Mouse (Mus musculus) lung, postnatal 10 days (tissue): ENCODE data around the gene Btn1a1.

Experiments
- DNase-seq: peaks from one replicate; pipeline ENCODE4 v3.0.0; 2021

Btn1a1 gene

GRCm38 (mm10) chr13:23465600-23466109 is at the start of gene Btn1a1:
Gene Btn1a1, minus strand, starts transcription at chr13:23465901.
- no peak for DNase-seq

- DNase-seq = no peak
Measured at GRCm38 (mm10) chr13:23515281-23515680, 49.6 kb upstream of the Btn1a1 start.

DNA sequence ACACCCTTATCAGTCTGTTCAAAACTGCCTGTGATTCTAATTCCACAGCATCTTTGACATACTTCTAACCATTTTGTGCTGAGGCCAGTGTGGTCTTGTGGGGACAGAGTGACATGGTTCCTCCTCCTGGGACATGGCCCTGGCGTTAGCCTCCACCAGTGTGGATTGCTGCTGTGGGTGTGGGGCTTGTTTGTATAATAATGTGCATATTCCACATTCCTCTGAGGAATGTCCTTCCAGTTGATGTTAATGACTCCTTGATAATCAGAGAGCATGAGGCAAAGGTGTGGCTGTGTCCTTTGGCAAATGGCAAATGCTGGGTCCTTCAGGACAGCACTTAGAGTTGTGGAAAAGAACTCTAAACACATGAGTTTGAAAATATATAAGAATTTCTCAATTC is 47.8 kb upstream of the Btn1a1 start:
- DNase-seq = no peak

DNA sequence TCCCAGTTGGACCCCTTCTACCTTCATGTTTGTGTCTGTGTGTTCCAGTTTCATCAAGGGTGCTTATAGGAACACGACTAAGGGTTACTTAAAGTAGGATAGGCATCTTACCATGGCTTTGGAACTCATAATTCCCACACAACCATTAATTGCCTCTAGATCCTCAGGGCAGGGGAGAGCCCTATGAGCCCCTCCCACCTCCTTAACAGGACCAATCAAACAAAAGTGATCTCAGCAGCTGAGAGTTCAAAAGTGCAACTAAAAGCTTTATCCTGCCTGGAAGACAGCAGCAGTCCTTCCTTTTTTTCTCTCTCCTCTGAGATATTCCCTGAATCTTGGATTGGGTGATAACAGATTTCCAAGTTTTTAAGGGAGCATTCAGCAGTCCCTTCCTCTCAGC is 44.4 kb upstream of the Btn1a1 start:
- DNase-seq = no peak

DNA sequence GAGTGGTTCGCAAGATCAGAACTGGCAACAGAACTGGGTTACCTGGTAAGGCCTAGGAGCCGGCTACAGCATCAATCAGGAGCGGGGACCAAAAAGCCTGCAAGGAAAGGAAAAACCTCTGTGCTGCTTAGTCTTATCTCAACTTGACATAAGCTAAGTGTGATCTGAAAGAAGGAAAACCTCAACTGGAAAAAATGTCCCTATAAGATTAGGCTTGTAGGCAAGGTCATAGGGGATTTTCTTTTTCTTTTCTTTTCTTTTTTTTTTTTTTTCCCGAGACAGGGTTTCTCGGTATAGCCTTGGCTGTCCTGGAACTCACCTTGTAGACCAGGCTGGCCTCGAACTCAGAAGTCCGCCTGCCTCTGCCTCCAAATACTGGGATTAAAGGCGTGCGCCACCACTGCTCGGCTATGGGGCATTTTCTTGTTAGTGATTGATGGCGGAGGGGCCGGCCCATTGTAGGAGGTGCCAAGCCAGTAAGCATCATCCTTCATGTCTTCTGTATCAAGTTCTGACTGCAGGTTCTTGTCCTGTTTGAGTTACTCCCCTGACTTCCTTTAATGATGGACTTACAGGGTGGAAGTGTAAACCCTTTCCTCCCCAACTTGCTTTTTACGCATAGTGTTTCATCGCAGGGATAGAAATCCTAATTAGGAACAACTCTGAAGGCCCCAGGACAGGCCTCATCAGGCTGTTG is 41.3 kb upstream of the Btn1a1 start:
- no peak for DNase-seq

- peak; percentile 30 for DNase-seq
Measured at GRCm38 (mm10) chr13:23506351-23506750, 40.6 kb upstream of the Btn1a1 start.

DNA sequence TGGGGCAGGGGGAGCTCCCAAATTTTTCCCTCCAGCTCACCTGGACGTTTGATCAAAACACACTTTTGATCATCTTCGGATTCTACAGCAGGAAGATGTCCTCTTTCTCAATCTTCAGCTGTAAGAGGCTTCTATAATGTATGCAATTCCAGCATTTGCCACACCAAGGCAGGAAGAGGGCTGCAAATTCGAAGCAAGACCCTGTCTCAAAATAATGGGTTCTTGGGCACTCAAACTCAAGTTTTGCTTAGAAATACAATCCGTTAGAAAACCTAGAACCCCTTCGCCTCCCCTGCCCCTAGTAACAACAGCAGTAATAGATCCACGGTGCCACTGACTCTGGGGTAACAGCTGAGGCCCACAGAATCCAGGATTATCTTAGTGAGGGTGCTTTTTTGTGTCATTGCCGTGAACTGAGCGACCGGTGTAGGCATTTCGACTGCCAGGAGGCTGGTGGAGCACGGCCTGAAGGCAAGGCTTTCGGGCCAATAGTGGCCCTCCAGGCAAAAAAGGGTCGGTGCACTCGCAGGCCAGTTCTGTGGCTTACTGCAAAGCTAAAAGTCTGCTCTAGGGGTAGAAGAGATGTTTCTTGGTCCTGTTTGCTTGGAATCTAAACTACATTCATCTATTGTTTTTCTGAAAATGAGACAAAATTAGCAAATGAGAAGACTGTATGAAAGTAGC is 40.1 kb upstream of the Btn1a1 start:
- no peak for DNase-seq

DNA sequence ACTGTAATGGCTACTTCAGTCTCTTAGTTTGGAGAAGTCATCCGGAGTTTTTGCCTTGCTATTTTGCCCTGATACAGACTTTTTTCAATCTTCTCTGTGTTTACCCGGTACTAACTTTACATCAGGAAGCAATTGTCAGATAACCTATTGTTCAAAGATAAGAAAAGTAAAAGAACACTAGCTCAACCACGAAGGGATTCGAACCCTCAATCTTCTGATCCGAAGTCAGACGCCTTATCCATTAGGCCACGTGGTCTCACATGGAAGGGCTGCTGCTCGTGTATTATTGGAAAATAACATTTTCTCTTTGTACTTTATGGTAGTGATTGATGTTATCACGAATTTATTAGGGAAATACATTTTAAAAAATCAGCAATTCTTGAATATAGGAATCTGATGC is 38.1 kb upstream of the Btn1a1 start:
- peak; percentile 49 for DNase-seq

- no peak for DNase-seq
Measured at GRCm38 (mm10) chr13:23502916-23503315, 37.2 kb upstream of the Btn1a1 start.

- DNase-seq = no peak
Measured at GRCm38 (mm10) chr13:23502031-23502567, 36.4 kb upstream of the Btn1a1 start.

- no peak for DNase-seq
Measured at GRCm38 (mm10) chr13:23501511-23501910, 35.8 kb upstream of the Btn1a1 start.

DNA sequence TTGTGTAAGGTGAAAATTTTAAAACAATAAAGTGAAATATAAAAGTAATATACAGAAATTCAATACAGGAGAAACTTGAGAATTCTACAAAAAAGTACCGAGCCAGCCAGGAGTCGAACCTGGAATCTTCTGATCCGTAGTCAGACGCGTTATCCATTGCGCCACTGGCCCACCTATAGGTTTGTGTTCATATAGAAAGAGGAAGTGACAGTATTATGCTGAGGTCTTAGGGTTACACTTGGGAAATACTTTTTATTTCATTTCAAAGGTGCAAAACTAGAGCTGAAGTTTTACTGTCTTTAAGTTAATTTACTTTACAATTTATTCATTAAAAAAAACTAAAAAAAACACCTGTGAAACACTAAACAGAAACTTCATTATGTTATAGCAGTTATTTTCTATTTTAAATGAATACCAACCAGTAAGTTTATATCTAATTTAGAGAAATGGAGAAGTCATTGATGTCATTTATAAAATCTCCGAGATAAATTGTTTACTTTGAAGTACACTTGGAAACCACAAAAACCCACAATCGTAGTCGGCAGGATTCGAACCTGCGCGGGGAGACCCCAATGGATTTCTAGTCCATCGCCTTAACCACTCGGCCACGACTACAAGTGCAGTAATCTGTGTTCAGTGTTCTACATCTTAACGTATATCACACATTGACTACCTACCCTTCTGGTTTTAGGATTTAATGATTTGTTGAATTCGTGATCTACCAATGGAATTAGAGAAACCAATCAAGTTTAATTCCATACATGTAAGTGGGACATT is 34.9 kb upstream of the Btn1a1 start:
- DNase-seq = peak; percentile 41

- DNase-seq = no peak
Measured at GRCm38 (mm10) chr13:23499943-23500342, 34.2 kb upstream of the Btn1a1 start.

DNA sequence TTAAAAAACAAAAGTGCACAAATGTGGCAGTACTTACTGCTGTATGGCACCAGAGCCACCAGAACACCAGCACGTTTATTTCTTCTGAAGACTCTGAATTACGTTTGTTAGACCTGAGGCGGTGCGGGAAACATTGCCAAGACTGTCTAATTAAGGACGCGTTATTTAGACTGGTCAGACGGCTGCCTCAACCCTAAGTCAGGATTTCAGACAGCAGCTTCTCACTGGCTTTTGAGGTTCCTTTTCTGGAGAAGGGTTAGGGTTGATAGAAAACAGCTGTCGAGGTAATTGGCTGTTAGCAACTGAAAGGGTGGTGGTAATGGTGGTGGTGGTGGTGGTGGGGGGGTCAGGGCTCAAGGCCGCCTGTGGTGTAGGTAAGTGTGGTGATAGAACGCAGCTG is 33.0 kb upstream of the Btn1a1 start:
- DNase-seq = peak; percentile 26

GRCm38 (mm10) chr13:23497656-23498321 is 32.1 kb upstream of the Btn1a1 start:
- DNase-seq = no peak

DNA sequence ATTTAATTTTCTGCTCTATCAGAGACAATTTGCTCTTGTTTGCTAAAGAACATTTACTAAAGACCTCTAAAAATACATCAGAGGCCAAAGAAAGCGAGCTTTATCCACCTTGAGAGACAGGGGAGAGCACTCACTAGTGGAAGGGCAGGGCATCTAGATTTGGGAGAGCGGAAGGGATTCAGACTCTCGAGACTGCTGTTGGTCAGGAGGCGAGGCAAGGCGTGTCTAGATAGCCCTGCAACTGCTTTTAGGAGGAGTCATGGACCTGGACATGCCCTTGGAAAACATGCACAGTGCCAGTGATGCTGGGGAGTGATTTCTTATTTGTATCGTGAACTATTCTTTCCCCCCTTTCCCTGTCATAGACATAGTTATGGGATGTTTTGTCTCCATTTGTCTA is 29.8 kb upstream of the Btn1a1 start:
- DNase-seq = no peak

- no peak for DNase-seq
Measured at GRCm38 (mm10) chr13:23491990-23492389, 26.3 kb upstream of the Btn1a1 start.

- DNase-seq = no peak
Measured at GRCm38 (mm10) chr13:23491263-23491662, 25.6 kb upstream of the Btn1a1 start.

- no peak for DNase-seq
Measured at GRCm38 (mm10) chr13:23490863-23491262, 25.2 kb upstream of the Btn1a1 start.

- peak; percentile 74 for DNase-seq
Measured at GRCm38 (mm10) chr13:23488400-23489322, 23.0 kb upstream of the Btn1a1 start, which contains the start of gene Btn2a2. Gene Btn2a2, minus strand, starts transcription at chr13:23488857.

DNA sequence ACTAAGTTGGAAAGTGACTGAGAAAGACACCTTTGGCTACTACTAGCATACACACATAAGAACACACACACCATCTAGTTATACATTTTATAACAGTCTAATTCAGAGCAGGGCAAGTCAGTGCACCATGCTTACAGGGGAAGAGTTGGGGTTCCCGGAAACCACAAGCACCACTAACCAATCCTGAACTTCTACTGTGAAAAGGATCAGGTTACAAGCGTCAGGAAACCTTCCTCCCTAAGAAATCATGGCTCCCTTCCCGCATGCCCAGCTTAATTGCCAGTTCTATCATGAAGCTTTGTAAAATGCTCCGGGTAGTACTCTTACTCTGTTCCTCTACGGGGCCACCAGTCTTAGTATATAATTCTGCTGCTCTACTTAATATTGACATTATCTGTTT is 19.6 kb upstream of the Btn1a1 start:
- DNase-seq = no peak

- DNase-seq = no peak
Measured at GRCm38 (mm10) chr13:23483153-23483552, 17.5 kb upstream of the Btn1a1 start.
